Mouse (Mus musculus): ENCODE data around the gene Zbtb22. TPM values are rescaled to one million over a fixed set of nuclear protein-coding genes. Genes with fewer than 3 reads are reported as not detected.

Zbtb22 gene
- polyA plus RNA-seq, 1 experiment from 2014 or later, result 17.1 TPM

GRCm38 (mm10) chr17:33909077-33909868, 6.4 kb upstream of the Zbtb22 start, which contains the start of gene Daxx:
Daxx (plus strand) TSS chr17:33909414.
- peak; percentile 98 for ATAC-seq (ENCODE audit: low FRiP score, low read depth)
- Histone ChIP-seq H3K4me1 (replicated peaks) (peaks cover 29% of the 10 kb centered on the region), H3K27me3 (no peaks in the 10 kb centered on the region), H3K4me3 (peak within 1 kb of the TSS; percentile 72), H3K36me3 (peaks cover 28% of the 10 kb centered on the region), H3K9me3 (no peaks in the 10 kb centered on the region), H3K4me2 (peak within 1 kb of the TSS; percentile 93), H3K27ac (replicated peaks) (peak within 1 kb of the TSS; percentile 84), H3K9ac (peak within 1 kb of the TSS; percentile 81)
- WGBS, result under 1% methylated on average over 68 of the region's 68 CpGs

- ATAC-seq (ENCODE audit: low FRiP score, low read depth), result peak; percentile 1; the same call in 1 of the 2 replicates
- peaks cover 34% of the 10 kb centered on the region for H3K4me1 ChIP-seq (replicated peaks)
- H3K27ac ChIP-seq (replicated peaks), result peak overlapping the region; percentile 82
- peak overlapping the region; percentile 72 for H3K4me3 ChIP-seq
- no peaks in the 10 kb centered on the region for H3K27me3 ChIP-seq
- peaks cover 31% of the 10 kb centered on the region for H3K36me3 ChIP-seq
- H3K9ac ChIP-seq, result peak overlapping the region; percentile 81
- no peaks in the 10 kb centered on the region for H3K9me3 ChIP-seq
- peak overlapping the region; percentile 93 for H3K4me2 ChIP-seq
- WGBS, result under 1% methylated on average over 14 of the region's 14 CpGs
These were observed 5.8 kb upstream of the Zbtb22 start for GRCm38 (mm10) chr17:33909869-33910250.

- H3K27me3 ChIP-seq, result no peaks in the 10 kb centered on the region
- peak overlapping the region; percentile 81 for H3K9ac ChIP-seq
- 50% methylated on average over 11 of the region's 11 CpGs for WGBS
- H3K27ac ChIP-seq (replicated peaks), result peak overlapping the region; percentile 82; the same call in 1 of the 2 replicates
- H3K4me2 ChIP-seq, result peak overlapping the region; percentile 93
- H3K4me1 ChIP-seq (replicated peaks), result peaks cover 41% of the 10 kb centered on the region
- no peaks in the 10 kb centered on the region for H3K9me3 ChIP-seq
- no peak for ATAC-seq (ENCODE audit: low FRiP score, low read depth)
- H3K4me3 ChIP-seq, result peak overlapping the region; percentile 72
- H3K36me3 ChIP-seq, result peaks cover 31% of the 10 kb centered on the region
These were observed 5.2 kb upstream of the Zbtb22 start for GRCm38 (mm10) chr17:33910346-33911051.

GRCm38 (mm10) chr17:33911052-33911812, 4.5 kb upstream of the Zbtb22 start:
- no peaks in the 10 kb centered on the region for H3K9me3 ChIP-seq
- H3K27ac ChIP-seq (replicated peaks), result no peak overlapping the region
- 0 out of 2 replicates have a peak overlapping the region, but pooled peaks have one; percentile 93 for H3K4me2 ChIP-seq
- H3K4me1 ChIP-seq (replicated peaks), result peaks cover 42% of the 10 kb centered on the region
- peaks cover 31% of the 10 kb centered on the region for H3K36me3 ChIP-seq
- no peaks in the 10 kb centered on the region for H3K27me3 ChIP-seq
- no peak overlapping the region for H3K9ac ChIP-seq
- ATAC-seq (ENCODE audit: low FRiP score, low read depth), result no peak
- 90% methylated on average over 31 of the region's 31 CpGs for WGBS
- no peak overlapping the region for H3K4me3 ChIP-seq

DNA sequence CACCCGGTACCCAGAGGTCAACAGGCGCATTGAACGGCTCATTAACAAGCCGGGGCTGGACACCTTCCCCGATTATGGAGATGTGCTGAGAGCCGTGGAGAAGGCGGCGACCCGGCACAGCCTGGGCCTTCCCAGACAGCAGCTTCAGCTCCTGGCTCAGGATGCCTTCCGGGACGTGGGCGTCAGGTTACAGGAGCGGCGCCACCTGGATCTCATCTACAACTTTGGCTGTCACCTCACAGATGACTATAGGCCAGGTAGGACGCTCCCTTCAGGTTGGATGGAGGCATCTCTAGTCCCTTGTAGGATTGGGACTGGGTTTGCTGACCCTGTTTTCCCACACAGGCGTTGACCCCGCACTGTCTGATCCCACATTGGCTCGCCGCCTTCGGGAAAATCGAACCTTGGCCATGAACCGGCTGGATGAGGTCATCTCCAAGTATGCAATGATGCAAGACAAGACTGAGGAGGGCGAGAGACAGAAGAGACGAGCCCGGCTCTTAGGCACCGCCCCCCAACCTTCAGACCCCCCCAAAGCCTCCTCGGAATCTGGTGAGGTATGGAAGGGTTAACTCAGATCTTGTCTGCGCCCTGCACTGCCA, 3.8 kb upstream of the Zbtb22 start:
- 90% methylated on average over 28 of the region's 28 CpGs for WGBS
- no peak overlapping the region for H3K9ac ChIP-seq

DNA sequence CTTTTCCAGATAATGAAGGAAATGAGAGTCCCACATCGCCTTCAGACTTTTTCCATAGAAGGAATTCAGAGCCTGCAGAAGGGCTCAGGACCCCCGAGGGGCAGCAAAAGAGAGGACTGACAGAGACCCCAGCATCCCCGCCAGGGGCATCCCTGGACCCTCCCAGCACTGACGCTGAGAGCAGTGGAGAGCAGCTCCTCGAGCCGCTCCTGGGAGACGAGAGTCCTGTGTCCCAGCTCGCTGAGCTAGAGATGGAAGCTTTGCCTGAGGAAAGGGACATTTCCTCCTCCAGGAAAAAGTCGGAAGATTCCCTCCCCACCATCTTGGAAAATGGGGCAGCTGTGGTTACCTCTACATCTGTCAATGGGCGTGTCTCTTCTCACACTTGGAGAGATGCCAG, 2.4 kb upstream of the Zbtb22 start:
- H3K9me3 ChIP-seq, result no peaks in the 10 kb centered on the region
- peaks cover 31% of the 10 kb centered on the region for H3K36me3 ChIP-seq
- H3K27me3 ChIP-seq, result no peaks in the 10 kb centered on the region; the same call in 1 of the 2 replicates
- H3K4me1 ChIP-seq (replicated peaks), result peaks cover 45% of the 10 kb centered on the region
- 89% methylated on average over 10 of the region's 10 CpGs for WGBS
- ATAC-seq (ENCODE audit: low FRiP score, low read depth), result no peak
- no peak overlapping the region for H3K4me3 ChIP-seq
- no peak overlapping the region for H3K27ac ChIP-seq (replicated peaks)
- H3K9ac ChIP-seq, result no peak overlapping the region
- H3K4me2 ChIP-seq, result no peak overlapping the region

More for the DNA sequence above, 3.8 kb upstream of the Zbtb22 start:
- H3K9me3 ChIP-seq, result no peaks in the 10 kb centered on the region
- no peak overlapping the region for H3K4me3 ChIP-seq
- H3K4me1 ChIP-seq (replicated peaks), result peaks cover 48% of the 10 kb centered on the region
- no peak overlapping the region for H3K27ac ChIP-seq (replicated peaks)
- H3K4me2 ChIP-seq, result no peak overlapping the region
- peaks cover 31% of the 10 kb centered on the region for H3K36me3 ChIP-seq
- no peaks in the 10 kb centered on the region for H3K27me3 ChIP-seq
- no peak for ATAC-seq (ENCODE audit: low FRiP score, low read depth)

GRCm38 (mm10) chr17:33913905-33914304, 1.8 kb upstream of the Zbtb22 start:
- no peaks in the 10 kb centered on the region; the same call in 1 of the 2 replicates for H3K27me3 ChIP-seq
- H3K4me3 ChIP-seq, result no peak overlapping the region
- no peak overlapping the region for H3K27ac ChIP-seq (replicated peaks)
- 96% methylated on average over 8 of the region's 8 CpGs for WGBS
- H3K9me3 ChIP-seq, result no peaks in the 10 kb centered on the region
- H3K9ac ChIP-seq, result no peak overlapping the region
- no peak overlapping the region for H3K4me2 ChIP-seq
- H3K4me1 ChIP-seq (replicated peaks), result peaks cover 45% of the 10 kb centered on the region
- no peak for ATAC-seq (ENCODE audit: low FRiP score, low read depth)
- H3K36me3 ChIP-seq, result peaks cover 33% of the 10 kb centered on the region

GRCm38 (mm10) chr17:33914969-33915391, 724 bp upstream of the Zbtb22 start:
- Histone ChIP-seq H3K4me1 (replicated peaks) (peaks cover 51% of the 10 kb centered on the region), H3K9ac (no peak overlapping the region), H3K4me2 (peak overlapping the region; percentile 78), H3K27me3 (no peaks in the 10 kb centered on the region; the same call in 1 of the 2 replicates), H3K36me3 (peaks cover 33% of the 10 kb centered on the region), H3K9me3 (no peaks in the 10 kb centered on the region), H3K27ac (replicated peaks) (no peak overlapping the region; the same call in 1 of the 2 replicates), H3K4me3 (0 out of 2 replicates have a peak overlapping the region, but pooled peaks have one; percentile 57)
- no peak for ATAC-seq (ENCODE audit: low FRiP score, low read depth)
- 68% methylated on average over 13 of the region's 13 CpGs for WGBS

DNA sequence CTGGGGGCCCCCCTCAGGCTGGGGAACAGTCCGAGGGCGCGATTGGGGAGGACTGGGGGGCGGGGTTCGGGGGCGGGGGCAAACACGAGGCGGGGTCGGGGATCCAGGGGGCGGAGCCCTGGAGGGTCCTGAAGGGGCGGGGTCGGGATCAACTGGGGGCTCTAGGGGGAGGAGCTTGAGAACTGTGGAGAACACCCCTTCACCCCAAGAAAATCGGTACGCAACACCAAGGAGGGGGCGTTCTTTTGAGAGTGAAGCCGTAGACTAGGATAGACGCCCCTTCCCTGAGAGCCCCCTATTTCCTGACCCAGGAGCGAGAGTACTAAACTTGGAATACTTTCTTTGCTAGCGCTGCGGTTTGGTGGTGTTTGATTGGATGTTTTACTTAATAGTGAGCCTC, 590 bp downstream of the Zbtb22 start:
- Histone ChIP-seq H3K9me3 (no peaks in the 10 kb centered on the region), H3K4me2 (peak overlapping the region; percentile 78), H3K27ac (replicated peaks) (peak overlapping the region; percentile 84), H3K4me3 (peak overlapping the region; percentile 57), H3K27me3 (no peaks in the 10 kb centered on the region; the same call in 1 of the 2 replicates), H3K4me1 (replicated peaks) (peaks cover 51% of the 10 kb centered on the region), H3K9ac (peak overlapping the region; percentile 52), H3K36me3 (peaks cover 30% of the 10 kb centered on the region)
- ATAC-seq (ENCODE audit: low FRiP score, low read depth), result peak; percentile 13
- under 1% methylated on average over 17 of the region's 20 CpGs for WGBS

DNA sequence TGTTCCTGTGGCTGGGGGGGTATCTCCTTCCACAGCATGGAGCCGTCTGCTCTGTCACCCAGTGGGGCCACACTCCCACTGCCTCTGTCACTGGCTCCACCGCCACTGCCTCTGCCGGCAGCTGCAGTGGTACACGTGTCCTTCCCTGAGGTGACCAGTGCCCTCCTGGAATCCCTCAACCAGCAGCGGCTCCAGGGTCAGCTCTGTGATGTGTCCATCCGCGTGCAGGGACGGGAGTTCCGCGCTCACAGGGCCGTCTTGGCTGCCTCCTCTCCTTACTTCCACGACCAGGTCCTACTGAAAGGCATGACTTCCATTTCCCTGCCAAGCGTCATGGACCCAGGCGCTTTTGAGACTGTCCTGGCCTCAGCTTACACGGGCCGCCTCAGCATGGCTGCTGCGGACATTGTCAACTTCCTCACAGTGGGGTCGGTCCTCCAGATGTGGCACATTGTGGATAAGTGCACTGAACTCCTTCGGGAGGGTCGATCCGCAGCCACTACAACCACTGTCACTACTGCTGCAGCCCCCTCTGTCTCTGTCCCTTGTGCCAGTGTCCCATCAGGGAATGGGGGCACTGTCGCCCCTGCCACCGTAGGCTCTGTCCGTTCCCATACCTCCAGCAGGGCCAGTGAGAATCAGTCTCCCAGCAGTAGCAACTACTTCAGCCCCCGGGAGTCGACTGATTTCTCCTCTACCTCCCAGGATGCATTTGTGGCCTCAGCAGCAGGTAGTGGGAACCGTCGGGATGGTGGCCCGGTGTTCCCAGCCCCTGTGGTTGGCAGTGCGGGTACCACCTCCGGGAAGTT, 1.3 kb downstream of the Zbtb22 start:
- Histone ChIP-seq H3K9ac (peak overlapping the region; percentile 52), H3K36me3 (peaks cover 22% of the 10 kb centered on the region), H3K4me3 (peak overlapping the region; percentile 57), H3K9me3 (no peaks in the 10 kb centered on the region), H3K27ac (replicated peaks) (0 out of 2 replicates have a peak overlapping the region, but pooled peaks have one; percentile 11), H3K27me3 (no peaks in the 10 kb centered on the region; the same call in 1 of the 2 replicates), H3K4me1 (replicated peaks) (peaks cover 46% of the 10 kb centered on the region), H3K4me2 (peak overlapping the region; percentile 78)
- 71% methylated on average over 31 of the region's 31 CpGs for WGBS
- no peak for ATAC-seq (ENCODE audit: low FRiP score, low read depth)

Measured in hindbrain, embryonic 15.5 days (tissue).